Mouse (Mus musculus) retina, postnatal 1 day (tissue): ENCODE measurements around the gene Crx.

Source experiments
- DNase-seq: peaks from one replicate; pipeline ENCODE4 v3.0.0-alpha.2; 2012

Gene Crx

GRCm38 (mm10) chr7:15859657-15860056 is 20.1 kb downstream of the Crx start:
- peak; percentile 53 for DNase-seq

GRCm38 (mm10) chr7:15839578-15839977 is 40.2 kb downstream of the Crx start, which contains the start of gene Obox6:
Gene Obox6 (minus strand): TSS chr7:15839678.
- no peak for DNase-seq
